Mouse (Mus musculus) spleen, postnatal 0 days (tissue): Measurements from ENCODE around the gene Sost. TPM values are rescaled to one million over a fixed set of nuclear protein-coding genes. Genes with fewer than 3 reads are reported as not detected.

Source experiments
- polyA plus RNA-seq: library from polyadenylated mRNA; unstranded; fragments of >200 nt; fragmentation: Nextera tagmentation; extraction: Ambion mirVana; gene quantifications from 2 replicates; pipeline ENCODE4 v1.2.1, GENCODE M21; 2015

Gene Sost
- 0.06 TPM in 1 of 2 replicates, not detected in the other for polyA plus RNA-seq

DNA sequence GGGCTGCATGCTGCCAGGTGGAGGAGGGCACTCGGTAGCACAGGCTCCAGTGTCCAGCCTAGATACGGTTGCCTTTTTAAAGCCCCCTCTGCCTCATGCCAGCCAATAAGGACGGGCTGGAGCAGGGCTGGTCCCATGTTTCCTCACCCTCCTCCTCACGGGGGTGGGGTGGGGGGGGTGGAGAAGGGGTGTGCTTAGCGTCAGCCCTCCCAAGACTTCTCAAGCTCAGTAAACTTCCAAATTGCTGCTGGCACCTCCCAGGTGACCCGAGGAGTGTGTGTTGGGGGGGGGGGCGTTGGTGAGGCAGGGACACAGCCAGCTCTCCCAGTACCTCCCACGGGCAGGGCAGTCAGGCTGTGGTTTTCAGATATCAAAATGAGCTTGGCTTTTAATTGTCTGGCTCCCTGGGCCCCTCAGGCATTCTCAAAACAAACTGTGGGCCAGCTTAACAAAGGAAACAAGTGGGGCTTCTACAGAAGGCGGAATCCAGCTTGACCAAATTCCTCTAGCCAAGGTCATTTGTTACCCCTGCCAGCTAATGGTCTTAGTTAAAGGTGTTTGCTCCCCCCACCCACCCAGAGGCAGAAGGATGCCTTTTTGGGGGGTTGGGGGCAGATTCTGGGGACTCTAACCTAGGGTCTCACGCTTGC lies at the start of gene Sost:
Gene Sost, minus strand, starts transcription at position 51 of the 650 bp plus-strand sequence.

DNA sequence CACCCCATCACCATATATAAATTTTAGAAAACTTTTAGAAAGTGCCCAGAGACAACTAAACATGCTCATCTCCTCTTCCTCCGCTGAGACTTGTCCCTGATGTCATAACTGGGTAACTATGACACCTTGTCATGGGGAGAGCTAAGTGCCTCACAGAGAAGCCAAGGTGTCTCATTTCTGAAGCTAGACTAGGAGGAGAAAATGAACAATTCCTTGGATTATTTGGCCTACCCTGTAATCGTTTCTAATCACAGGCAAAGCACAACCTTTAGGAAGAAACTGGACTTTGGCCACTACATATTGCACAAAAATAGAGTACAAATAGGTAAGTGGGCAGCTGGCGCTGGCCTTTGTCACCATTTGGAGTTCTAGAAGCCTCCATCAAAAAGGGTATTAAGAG lies 20.1 kb upstream of the Sost start, which contains the start of gene Dusp3:
Gene Dusp3, minus strand, starts transcription at position 101 of the 400 bp plus-strand sequence.

DNA sequence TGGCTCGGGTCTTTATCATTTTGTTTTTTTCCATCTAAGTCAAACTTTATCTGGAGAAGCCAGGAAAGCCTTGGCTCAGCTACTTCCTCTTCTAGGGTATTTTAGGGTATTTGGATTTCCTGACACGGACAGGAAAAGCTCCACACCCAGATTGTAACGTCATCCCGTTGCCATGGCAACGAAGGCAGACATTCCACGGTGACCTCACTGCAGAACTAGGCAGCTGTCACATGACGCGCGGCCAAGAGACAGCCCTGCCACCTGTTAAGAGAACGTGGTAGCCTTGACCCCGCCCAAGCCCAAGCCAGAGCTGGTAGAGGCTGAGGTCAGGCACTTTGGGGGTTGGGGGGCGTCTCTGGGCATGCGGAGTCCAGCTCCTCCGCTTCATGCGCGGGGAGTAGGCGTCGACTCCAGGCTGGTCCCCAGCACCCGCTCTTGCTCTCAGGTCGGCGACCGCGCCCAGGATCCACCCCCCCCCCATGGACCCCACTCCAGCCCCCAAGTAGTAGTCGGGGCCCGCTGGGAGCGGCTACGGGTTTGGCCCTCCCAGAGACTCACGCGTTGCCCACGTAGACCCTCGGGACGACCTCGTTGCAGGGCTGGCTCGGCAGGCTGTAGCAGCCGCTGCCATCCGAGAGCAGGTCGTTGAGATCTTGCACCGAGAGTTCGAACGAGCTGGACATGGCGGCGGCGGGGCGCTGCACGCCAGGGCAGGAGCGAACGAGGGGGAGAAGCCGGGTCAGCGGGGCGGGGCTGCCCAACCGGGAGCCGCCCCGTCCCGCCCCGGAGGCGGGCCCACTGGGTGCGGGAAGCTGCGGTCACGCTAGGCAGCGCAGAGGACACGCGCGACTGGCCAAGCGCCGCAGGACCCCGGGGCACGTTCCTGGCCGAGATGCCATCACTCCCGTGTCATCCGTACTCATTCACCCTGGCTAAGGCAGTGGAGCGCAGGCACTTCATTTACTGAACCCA lies 17.5 kb upstream of the Sost start, which contains the start of gene Cfap97d1:
Gene Cfap97d1, plus strand, starts transcription at position 226 of the 972 bp plus-strand sequence.

Other genes with a start within 250 kb of the Sost start
- 24.7 and 24.9 TPM in 2 replicates for gene Dhx8, start 234.1 kb downstream of the Sost start, polyA plus RNA-seq
- 0.49 and 0.59 TPM in 2 replicates for gene Etv4, start 181.6 kb downstream of the Sost start, polyA plus RNA-seq
- 0.70 and 0.75 TPM in 2 replicates for gene Meox1, start 72.6 kb downstream of the Sost start, polyA plus RNA-seq
- not detected in 2 replicates for gene Cfap97d1, start 17.3 kb upstream of the Sost start, polyA plus RNA-seq
- 11.4 and 14.5 TPM in 2 replicates for gene Dusp3, start 20.0 kb upstream of the Sost start, polyA plus RNA-seq
- 1.3 and 1.5 TPM in 2 replicates for gene Mpp3, start 61.4 kb upstream of the Sost start, polyA plus RNA-seq
- gene Cd300lg, start 74.5 kb upstream of the Sost start, polyA plus RNA-seq: 1.8 and 2.2 TPM in 2 replicates
- 7.9 and 9.7 TPM in 2 replicates for gene Mpp2, start 121.5 kb upstream of the Sost start, polyA plus RNA-seq
- gene Ppy, start 134.3 kb upstream of the Sost start, polyA plus RNA-seq: 0.72 TPM in 1 of 2 replicates, not detected in the other
- gene Pyy, start 140.8 kb upstream of the Sost start, polyA plus RNA-seq: 1.3 and 3.6 TPM in 2 replicates
- gene Nags, start 178.5 kb upstream of the Sost start, polyA plus RNA-seq: 3.7 TPM in 2 replicates
- 10.9 and 12.3 TPM in 2 replicates for gene Tmem101, start 189.4 kb upstream of the Sost start, polyA plus RNA-seq
- gene Lsm12, start 218.3 kb upstream of the Sost start, polyA plus RNA-seq: 83.8 and 86.1 TPM in 2 replicates
- 17.9 and 21.1 TPM in 2 replicates for gene G6pc3, start 222.6 kb upstream of the Sost start, polyA plus RNA-seq